Mouse (Mus musculus) embryonic fibroblast, embryonic 13.5 days (primary cell): ENCODE data around the gene Insl3.

Experiments used
- CTCF ChIP-seq: IDR thresholded peaks from 2 replicates; pipeline ENCODE4 v1.5.1; 2011; ENCODE audit warnings: mild to moderate bottlenecking, control low read depth, low read length, moderate library complexity, borderline replicate concordance; ENCODE audit not compliant: insufficient read depth
- POLR2A ChIP-seq: IDR thresholded peaks from 2 replicates; pipeline ENCODE4 v1.6.1; 2011; ENCODE audit warnings: low read depth, mild to moderate bottlenecking, control low read depth, low read length, moderate library complexity

DNA sequence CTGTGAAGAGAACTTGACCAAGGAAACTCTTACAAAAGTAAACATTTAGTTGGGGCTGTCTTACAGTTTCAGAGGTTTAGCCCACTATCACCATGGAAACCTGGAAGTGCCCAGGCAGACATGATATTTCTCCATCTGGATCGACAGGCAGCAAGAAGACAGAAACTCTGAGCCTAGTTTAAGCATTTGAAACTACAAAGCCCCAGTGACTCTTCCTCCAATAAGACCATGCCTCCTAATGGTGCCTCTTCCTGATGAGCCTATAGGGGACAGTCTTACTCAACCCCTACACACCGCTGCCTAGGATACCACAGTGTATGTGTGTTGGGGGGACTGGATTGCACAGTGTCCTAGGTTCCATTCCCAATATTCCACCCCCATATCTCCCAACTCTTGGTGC, 14.9 kb upstream of the Insl3 start:
- TF ChIP-seq POLR2A: no peak
- no peak for TF ChIP-seq CTCF
